Mouse (Mus musculus) CD4-positive helper T cell, adult 2 months (primary cell): ENCODE measurements around the gene Mboat2.

Experiments used
- DNase-seq: peaks from one replicate; pipeline ENCODE4 v3.0.0-alpha.2; 2012; ENCODE audit warnings: low read depth, missing footprints, low spot score

Gene Mboat2

GRCm38 (mm10) chr12:24860436-24860835 is 29.8 kb downstream of the Mboat2 start:
- no peak for DNase-seq

- DNase-seq, result no peak
Observed at GRCm38 (mm10) chr12:24863762-24864161, 33.1 kb downstream of the Mboat2 start.

- no peak for DNase-seq
Observed at GRCm38 (mm10) chr12:24866645-24867044, 36.0 kb downstream of the Mboat2 start.

GRCm38 (mm10) chr12:24868694-24869093 is 38.0 kb downstream of the Mboat2 start:
- DNase-seq, result no peak

- DNase-seq, result no peak
Observed at GRCm38 (mm10) chr12:24869231-24869630, 38.6 kb downstream of the Mboat2 start.

GRCm38 (mm10) chr12:24870901-24871300 is 40.2 kb downstream of the Mboat2 start:
- no peak for DNase-seq

- no peak for DNase-seq
Observed at GRCm38 (mm10) chr12:24872264-24872663, 41.6 kb downstream of the Mboat2 start.

- no peak for DNase-seq
Observed at GRCm38 (mm10) chr12:24872689-24873088, 42.0 kb downstream of the Mboat2 start.

- no peak for DNase-seq
Observed at GRCm38 (mm10) chr12:24875908-24876307, 45.2 kb downstream of the Mboat2 start.

GRCm38 (mm10) chr12:24877231-24877630 is 46.6 kb downstream of the Mboat2 start:
- DNase-seq, result no peak

- no peak for DNase-seq
Observed at GRCm38 (mm10) chr12:24878090-24878489, 47.4 kb downstream of the Mboat2 start.

- no peak for DNase-seq
Observed at GRCm38 (mm10) chr12:24878735-24879362, 48.2 kb downstream of the Mboat2 start.

GRCm38 (mm10) chr12:24879613-24880029 is 48.9 kb downstream of the Mboat2 start:
- DNase-seq, result no peak

- DNase-seq, result no peak
Observed at GRCm38 (mm10) chr12:24883279-24883678, 52.6 kb downstream of the Mboat2 start.

GRCm38 (mm10) chr12:24886800-24887199 is 56.1 kb downstream of the Mboat2 start:
- DNase-seq, result no peak

GRCm38 (mm10) chr12:24889371-24890051 is 58.8 kb downstream of the Mboat2 start:
- no peak for DNase-seq

GRCm38 (mm10) chr12:24890158-24890557 is 59.5 kb downstream of the Mboat2 start:
- no peak for DNase-seq

GRCm38 (mm10) chr12:24890684-24891459 is 60.2 kb downstream of the Mboat2 start:
- DNase-seq, result no peak

GRCm38 (mm10) chr12:24892536-24892935 is 61.9 kb downstream of the Mboat2 start:
- no peak for DNase-seq

- no peak for DNase-seq
Observed at GRCm38 (mm10) chr12:24893777-24894468, 63.2 kb downstream of the Mboat2 start.

GRCm38 (mm10) chr12:24895352-24895751 is 64.7 kb downstream of the Mboat2 start:
- DNase-seq, result no peak

GRCm38 (mm10) chr12:24897354-24897753 is 66.7 kb downstream of the Mboat2 start:
- no peak for DNase-seq
